In the genomic region with DNA sequence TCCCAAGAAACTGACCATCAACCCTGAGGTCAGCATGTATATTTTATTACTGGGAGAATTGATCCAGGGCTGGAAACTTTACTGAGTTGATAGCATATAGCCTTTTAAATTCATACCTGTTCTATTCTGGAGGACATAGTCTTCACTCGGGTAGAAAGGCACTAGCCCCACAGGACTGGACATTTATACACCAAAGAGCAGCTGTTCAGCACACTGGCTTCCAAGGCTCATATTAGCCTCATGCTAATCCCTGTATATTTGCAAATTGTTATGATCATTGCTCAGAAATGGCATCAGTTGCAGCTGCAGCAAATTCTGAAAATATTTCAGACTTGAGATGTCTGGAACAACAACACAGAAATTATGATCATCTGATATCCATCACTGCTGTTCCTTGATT, we compare ENCODE assay signal across 26 mouse cellular contexts.
"Had no signal": no experiment of that assay in that cellular context is flagged by ENCODE, and none has a peak within 500 bp of the region (broad histone marks: within the 10 kb centered on the region; RNA-seq: fewer than 3 reads in every experiment).

No protein-coding gene starts in this region.

- DNase-seq: gastrocnemius, adult 2 months; gastrocnemius, postnatal 10 days; gastrocnemius, postnatal 36 days; heart, adult 18-20 months; heart, postnatal 14 days; heart, postnatal 36 days; kidney, adult 11 months; kidney, adult 2 months; kidney, adult 9 months; kidney, postnatal 14 days; kidney, postnatal 36 days; layer of hippocampus, adult 9-11 months; layer of hippocampus, postnatal 36 days; left cerebral cortex, postnatal 4 days had no signal

- H3K9ac ChIP-seq: heart, embryonic 13.5 days; heart, embryonic 15.5 days; hindbrain, embryonic 13.5 days; hindbrain, embryonic 15.5 days; kidney, embryonic 15.5 days; limb, embryonic 13.5 days; limb, embryonic 15.5 days; liver, embryonic 12.5 days had no signal

- ATAC-seq: hindbrain, postnatal 0 days; intestine, embryonic 16.5 days; liver, embryonic 12.5 days had no signal

- H3K27ac ChIP-seq: gastrocnemius, adult 2 months; heart, embryonic 10.5 days; heart, embryonic 13.5 days; heart, embryonic 15.5 days; hindbrain, embryonic 13.5 days; hindbrain, embryonic 15.5 days; hindbrain, postnatal 0 days; kidney, embryonic 15.5 days; kidney, postnatal 0 days; limb, embryonic 13.5 days; limb, embryonic 15.5 days; liver, embryonic 12.5 days had no signal

- H3K36me3 ChIP-seq: heart, embryonic 10.5 days; heart, embryonic 13.5 days; heart, embryonic 15.5 days; hindbrain, embryonic 13.5 days; hindbrain, embryonic 15.5 days; kidney, embryonic 15.5 days; limb, embryonic 13.5 days; limb, embryonic 15.5 days; liver, embryonic 12.5 days had no signal

- H3K4me2 ChIP-seq: heart, embryonic 13.5 days; heart, embryonic 15.5 days; hindbrain, embryonic 13.5 days; hindbrain, embryonic 15.5 days; kidney, embryonic 15.5 days; limb, embryonic 13.5 days; limb, embryonic 15.5 days; liver, embryonic 12.5 days had no signal

- H3K9me3 ChIP-seq: heart, embryonic 10.5 days; heart, embryonic 13.5 days; heart, embryonic 15.5 days; hindbrain, embryonic 13.5 days; hindbrain, embryonic 15.5 days; kidney, embryonic 15.5 days; limb, embryonic 13.5 days; limb, embryonic 15.5 days; liver, embryonic 12.5 days had no signal

- H3K4me1 ChIP-seq: heart, embryonic 10.5 days; heart, embryonic 13.5 days; heart, embryonic 15.5 days; hindbrain, embryonic 13.5 days; hindbrain, embryonic 15.5 days; kidney, embryonic 15.5 days; limb, embryonic 13.5 days; limb, embryonic 15.5 days; liver, embryonic 12.5 days had no signal

- H3K27me3 ChIP-seq: heart, embryonic 13.5 days; heart, embryonic 15.5 days; hindbrain, embryonic 13.5 days; hindbrain, embryonic 15.5 days; kidney, embryonic 15.5 days; limb, embryonic 13.5 days; limb, embryonic 15.5 days; liver, embryonic 12.5 days had no signal

- H3K4me3 ChIP-seq: gastrocnemius, adult 2 months; heart, embryonic 10.5 days; heart, embryonic 13.5 days; heart, embryonic 15.5 days; hindbrain, embryonic 13.5 days; hindbrain, embryonic 15.5 days; kidney, embryonic 15.5 days; limb, embryonic 13.5 days; limb, embryonic 15.5 days; liver, embryonic 12.5 days had no signal
